Mouse (Mus musculus) spleen, adult 2 months (tissue): ENCODE data around the gene Cd8a. TPM values are rescaled to one million over a fixed set of nuclear protein-coding genes. Genes with fewer than 3 reads are reported as not detected.
"Not testable (repeated sequence)": the region's sequence is repeated elsewhere in the genome, so short reads cannot be mapped to it uniquely, and the experiment has no call there.

Source experiments
- DNase-seq, 2 experiments: peaks; one replicate each; pipeline versions ENCODE4 v3.0.0 to v3.0.0-alpha.2; 2012 to 2021; ENCODE audit warnings: low spot score in 2 of 2, low read depth in 1 of 2
- H3K27ac ChIP-seq: fragments of 200-500 bp; 2 replicates; pipeline ENCODE4 v1.5.1; 2012; ENCODE audit warnings: low read length, inconsistent platforms; ENCODE audit not compliant: insufficient read depth
- H3K27me3 ChIP-seq: fragments of 200-500 bp; 2 replicates; pipeline ENCODE4 v1.6.1; 2012; ENCODE audit warnings: mild to moderate bottlenecking, moderate library complexity, low read length, inconsistent platforms; ENCODE audit not compliant: control insufficient read depth, insufficient read depth
- H3K36me3 ChIP-seq: fragments of 200-500 bp; 2 replicates; pipeline ENCODE4 v1.6.1; 2012; ENCODE audit warnings: mild to moderate bottlenecking, low read length, inconsistent platforms; ENCODE audit not compliant: control insufficient read depth, insufficient read depth
- H3K4me1 ChIP-seq: fragments of 200-500 bp; 2 replicates; pipeline ENCODE4 v1.6.1; 2011; ENCODE audit warnings: inconsistent platforms; ENCODE audit not compliant: control insufficient read depth, insufficient read depth, insufficient read length
- H3K4me3 ChIP-seq: fragments of 200-500 bp; 2 replicates; pipeline ENCODE4 v1.5.1; 2011; ENCODE audit warnings: mild to moderate bottlenecking, inconsistent platforms; ENCODE audit not compliant: insufficient read depth, insufficient read length; ENCODE audit errors: extremely low read depth
- CTCF ChIP-seq: fragments of 200-500 bp; IDR thresholded peaks from 2 replicates; pipeline ENCODE4 v1.5.1; 2011; ENCODE audit warnings: mild to moderate bottlenecking, inconsistent platforms; ENCODE audit not compliant: insufficient read depth, insufficient read length, insufficient replicate concordance; ENCODE audit errors: extremely low read depth
- POLR2A ChIP-seq: fragments of 200-500 bp; IDR thresholded peaks from 2 replicates; pipeline ENCODE4 v1.6.1; 2011; ENCODE audit warnings: low read depth, low read length, inconsistent platforms
- WGBS: fragments of 180-500 bp; shearing (Covaris S2); methylation state at CpG from one replicate; pipeline ENCODE4 v1.1.7; 2018; 5-methylcytosine and 5-hydroxymethylcytosine counted together
- polyA plus RNA-seq: library from polyadenylated mRNA; depleted of rRNA; stranded (reverse); fragments of >200 nt; gene quantifications from 2 replicates; pipeline ENCODE4 v1.2.3, GENCODE M21; 2012; rRNA removed

The Cd8a gene
- polyA plus RNA-seq, result 24.9 and 28.5 TPM in 2 replicates

- Histone ChIP-seq H3K27ac (peak within 1 kb of the TSS; percentile 56), H3K36me3 (no peaks in the 10 kb centered on the region), H3K4me1 (no peaks in the 10 kb centered on the region), H3K27me3 (no peaks in the 10 kb centered on the region), H3K4me3 (peak within 1 kb of the TSS; percentile 48)
- WGBS, result 58% methylated on average over 14 of the region's 14 CpGs
- DNase-seq, result peak in 1 of 2 experiments; percentile 19
- TF ChIP-seq CTCF (no peak), POLR2A (no peak)
These were observed at the start of gene Cd8a for GRCm38 (mm10) chr6:71373249-71373775. Gene Cd8a (plus strand): TSS chr6:71373427.

GRCm38 (mm10) chr6:71324816-71325215, 48.4 kb upstream of the Cd8a start:
- Histone ChIP-seq H3K4me3 (peak overlapping the region; percentile 25; the same call in 1 of the 2 replicates), H3K27ac (peak overlapping the region; percentile 82), H3K27me3 (no peaks in the 10 kb centered on the region), H3K4me1 (no peaks in the 10 kb centered on the region), H3K36me3 (no peaks in the 10 kb centered on the region)
- TF ChIP-seq POLR2A (no peak), CTCF (no peak)
- no peak for DNase-seq
- 79% methylated on average over 9 of the region's 9 CpGs for WGBS

GRCm38 (mm10) chr6:71329881-71330280, 43.3 kb upstream of the Cd8a start:
- no peaks in the 10 kb centered on the region for H3K27me3 ChIP-seq
- H3K4me1 ChIP-seq, result no peaks in the 10 kb centered on the region
- no peak overlapping the region for H3K4me3 ChIP-seq
- WGBS, result 44% methylated on average over 6 of the region's 6 CpGs
- no peaks in the 10 kb centered on the region for H3K36me3 ChIP-seq
- TF ChIP-seq POLR2A, result no peak
- TF ChIP-seq CTCF, result no peak
- no peak for DNase-seq
- H3K27ac ChIP-seq, result no peak overlapping the region; the same call in 1 of the 2 replicates

GRCm38 (mm10) chr6:71330486-71330885, 42.7 kb upstream of the Cd8a start:
- Histone ChIP-seq H3K4me1 (no peaks in the 10 kb centered on the region), H3K4me3 (no peak overlapping the region), H3K27me3 (no peaks in the 10 kb centered on the region), H3K36me3 (no peaks in the 10 kb centered on the region), H3K27ac (peak overlapping the region; percentile 61)
- 73% methylated on average over 7 of the region's 7 CpGs for WGBS
- no peak for TF ChIP-seq POLR2A
- no peak for TF ChIP-seq CTCF
- no peak for DNase-seq

- H3K4me3 ChIP-seq, DNase-seq, H3K27me3 ChIP-seq, H3K4me1 ChIP-seq, H3K27ac ChIP-seq, H3K36me3 ChIP-seq: not testable (repeated sequence)
- 87% methylated on average over 2 of the region's 4 CpGs for WGBS
These were observed 41.7 kb upstream of the Cd8a start for GRCm38 (mm10) chr6:71331491-71331890.

GRCm38 (mm10) chr6:71332236-71332965, 40.8 kb upstream of the Cd8a start:
- H3K4me3 ChIP-seq, result no peak overlapping the region
- TF ChIP-seq CTCF, result no peak
- no peak for TF ChIP-seq POLR2A
- no peaks in the 10 kb centered on the region for H3K36me3 ChIP-seq
- DNase-seq, result no peak
- 78% methylated on average over 11 of the region's 11 CpGs for WGBS
- H3K27ac ChIP-seq, result peak overlapping the region; percentile 20; the same call in 1 of the 2 replicates
- H3K27me3 ChIP-seq, result no peaks in the 10 kb centered on the region
- no peaks in the 10 kb centered on the region for H3K4me1 ChIP-seq

GRCm38 (mm10) chr6:71333031-71333430, 40.2 kb upstream of the Cd8a start:
- Histone ChIP-seq H3K4me3 (no peak overlapping the region), H3K27ac (peak overlapping the region; percentile 20; the same call in 1 of the 2 replicates), H3K4me1 (no peaks in the 10 kb centered on the region), H3K36me3 (no peaks in the 10 kb centered on the region), H3K27me3 (no peaks in the 10 kb centered on the region)
- 52% methylated on average over 3 of the region's 3 CpGs for whole genome bisulfite sequencing
- no peak for TF ChIP-seq POLR2A
- TF ChIP-seq CTCF, result no peak
- DNase-seq, result no peak
